Mouse (Mus musculus) megakaryocyte, embryonic 14.5 days (primary cell): Measurements from ENCODE around the gene Zfp689. TPM values are rescaled to one million over a fixed set of nuclear protein-coding genes. Genes with fewer than 3 reads are reported as not detected.
A peak's percentile ranks its signal among the peaks of the same experiment; 100 is the strongest.
"Not testable (repeated sequence)": the region's sequence is repeated elsewhere in the genome, so short reads cannot be mapped to it uniquely, and the experiment has no call there.

Experiments
- H3K27me3 ChIP-seq: replicated peaks from 2 replicates; pipeline ENCODE3; 2012; ENCODE audit warnings: inconsistent platforms
- H3K36me3 ChIP-seq: replicated peaks from 2 replicates; pipeline ENCODE3; 2012; ENCODE audit warnings: low read length, inconsistent platforms, mixed read lengths
- H3K4me1 ChIP-seq: 2 replicates; pipeline ENCODE4 v1.6.1; 2012; ENCODE audit warnings: inconsistent platforms
- H3K4me3 ChIP-seq: replicated peaks from 2 replicates; pipeline ENCODE3; 2012; ENCODE audit warnings: moderate library complexity, mild to moderate bottlenecking, inconsistent platforms
- H3K9me3 ChIP-seq: 2 replicates; pipeline ENCODE4 v1.6.1; 2012; ENCODE audit warnings: inconsistent platforms
- FLI1 ChIP-seq: IDR thresholded peaks from 2 replicates; pipeline ENCODE4 v1.6.1; 2012; ENCODE audit warnings: low read length, inconsistent platforms, mixed read lengths
- GATA1 ChIP-seq: IDR thresholded peaks from 3 replicates; pipeline ENCODE4 v1.6.1; 2012; ENCODE audit warnings: mixed read lengths, low read length, inconsistent platforms, borderline replicate concordance
- polyA plus RNA-seq: library from polyadenylated mRNA; stranded (reverse); fragments of >175 nt; gene quantifications from 2 replicates; pipeline ENCODE4 v1.2.3, GENCODE M21; 2012; ENCODE audit warnings: low replicate concordance; ENCODE audit not compliant: insufficient read depth

Zfp689 gene
- polyA plus RNA-seq, result 4.4 and 12.0 TPM in 2 replicates

DNA sequence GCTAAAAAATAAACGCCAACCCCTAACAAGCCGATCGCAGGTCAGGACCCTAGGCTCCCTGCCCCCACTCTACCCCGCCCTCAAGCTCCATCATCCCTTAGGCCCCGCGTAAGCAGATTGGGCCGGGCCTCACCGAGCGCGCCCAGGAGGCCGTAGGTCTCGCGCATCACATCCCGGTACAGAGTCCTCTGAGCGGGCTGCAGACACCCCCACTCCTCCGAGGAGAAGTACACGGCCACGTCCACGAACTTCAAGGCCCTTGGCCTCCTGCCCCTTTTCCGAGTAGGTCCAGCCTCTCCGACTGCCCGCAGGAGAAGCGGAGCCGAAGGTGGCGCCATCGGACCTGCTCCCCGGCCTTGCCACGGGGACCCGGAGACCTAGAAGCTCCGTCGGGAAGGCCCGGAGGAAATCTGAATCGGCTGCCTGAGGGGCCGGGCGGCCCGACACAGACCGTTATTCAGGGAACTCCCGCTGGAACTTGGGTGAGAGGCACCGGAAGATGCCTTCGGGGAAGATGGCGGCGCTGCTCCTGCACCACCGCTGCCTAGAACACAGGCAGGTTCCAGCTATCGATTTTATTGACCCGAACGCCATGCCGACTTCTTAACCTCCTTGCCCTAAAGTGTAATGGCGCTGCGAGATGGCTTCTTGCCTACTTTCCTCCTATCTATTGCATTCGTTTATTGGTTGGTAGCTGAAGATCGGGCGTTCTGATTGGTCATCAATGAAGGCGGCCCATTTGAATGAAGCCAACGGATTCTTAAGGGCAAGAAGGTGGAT is at the start of gene Zfp689:
Zfp689 (minus strand) TSS at position 638 of the 780 bp plus-strand sequence.
- Histone ChIP-seq H3K27me3 (no peaks in the 10 kb centered on the region), H3K4me1 (peaks cover 40% of the 10 kb centered on the region), H3K9me3 (no peaks in the 10 kb centered on the region), H3K4me3 (peak within 1 kb of the TSS; percentile 97), H3K36me3 (peaks cover 52% of the 10 kb centered on the region)
- TF ChIP-seq FLI1, result no peak; the same call in 1 of the 2 replicates
- TF ChIP-seq GATA1, result no peak

DNA sequence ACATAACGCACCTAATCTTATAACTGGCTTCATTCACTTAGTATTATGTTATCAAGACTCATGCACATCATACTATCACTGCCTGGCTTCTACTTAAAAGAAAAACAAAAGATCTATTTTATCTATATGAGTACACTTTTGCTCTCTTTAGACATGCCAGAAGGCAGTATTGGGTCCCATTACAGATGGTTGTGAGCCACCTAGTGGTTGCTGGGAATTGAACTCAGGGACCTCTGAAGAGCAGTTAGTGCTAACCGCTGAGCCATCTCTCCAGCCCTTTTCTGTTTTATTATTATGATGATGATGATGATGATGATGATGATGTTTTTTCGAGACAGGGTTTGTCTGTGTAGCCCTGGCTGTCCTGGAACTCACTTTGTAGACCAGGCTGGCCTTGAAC is 49.4 kb upstream of the Zfp689 start:
- H3K36me3 ChIP-seq, result peaks cover 68% of the 10 kb centered on the region
- H3K4me3 ChIP-seq, result no peak overlapping the region
- H3K9me3 ChIP-seq, result no peaks in the 10 kb centered on the region
- H3K4me1 ChIP-seq, result peaks cover 8% of the 10 kb centered on the region
- TF ChIP-seq FLI1 (no peak), GATA1 (no peak)
- no peaks in the 10 kb centered on the region for H3K27me3 ChIP-seq

- H3K9me3 ChIP-seq, result no peaks in the 10 kb centered on the region
- H3K4me3 ChIP-seq, result no peak overlapping the region
- H3K27me3 ChIP-seq, result no peaks in the 10 kb centered on the region
- peaks cover 68% of the 10 kb centered on the region for H3K36me3 ChIP-seq
- TF ChIP-seq GATA1, result no peak
- no peak for TF ChIP-seq FLI1
- H3K4me1 ChIP-seq, result peaks cover 8% of the 10 kb centered on the region
These were observed 48.4 kb upstream of the Zfp689 start for GRCm38 (mm10) chr7:127497382-127497781.

GRCm38 (mm10) chr7:127494648-127495047 is 45.7 kb upstream of the Zfp689 start:
- Histone ChIP-seq H3K4me1 (peaks cover 15% of the 10 kb centered on the region), H3K36me3 (peaks cover 76% of the 10 kb centered on the region), H3K27me3 (no peaks in the 10 kb centered on the region), H3K9me3 (no peaks in the 10 kb centered on the region), H3K4me3 (no peak overlapping the region)
- TF ChIP-seq FLI1 (no peak), GATA1 (no peak)

GRCm38 (mm10) chr7:127491846-127492245 is 42.9 kb upstream of the Zfp689 start:
- Histone ChIP-seq H3K4me1 (peaks cover 25% of the 10 kb centered on the region), H3K36me3 (peaks cover 91% of the 10 kb centered on the region)
- no peak for TF ChIP-seq GATA1
- TF ChIP-seq FLI1, result no peak

DNA sequence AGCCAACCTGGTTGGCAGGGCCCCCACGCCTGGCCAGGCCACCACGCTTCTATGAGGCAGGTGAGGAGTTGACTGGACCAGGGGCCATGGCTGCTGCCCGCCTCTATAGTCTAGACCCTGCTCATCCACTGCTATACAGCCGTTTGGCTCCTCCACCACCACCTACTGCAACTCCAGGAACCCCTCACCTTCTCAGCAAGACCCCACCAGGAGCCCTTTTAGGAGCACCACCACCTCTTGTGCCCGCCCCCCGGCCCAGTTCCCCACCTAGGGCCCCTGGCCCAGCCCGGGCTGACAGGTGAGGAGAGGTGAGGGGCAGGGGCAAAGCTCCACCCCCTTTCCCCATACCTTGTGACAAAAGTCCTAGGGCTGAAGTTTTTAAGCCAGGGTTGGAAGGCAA is 41.0 kb upstream of the Zfp689 start:
- TF ChIP-seq FLI1 (no peak), GATA1 (no peak)
- peaks cover 98% of the 10 kb centered on the region for H3K36me3 ChIP-seq
- H3K4me1 ChIP-seq, result peaks cover 43% of the 10 kb centered on the region
- H3K4me3 ChIP-seq, result no peak overlapping the region
- no peaks in the 10 kb centered on the region for H3K27me3 ChIP-seq
- H3K9me3 ChIP-seq, result no peaks in the 10 kb centered on the region

More at GRCm38 (mm10) chr7:127491846-127492245, 42.9 kb upstream of the Zfp689 start:
- Histone ChIP-seq H3K27me3 (no peaks in the 10 kb centered on the region), H3K9me3 (no peaks in the 10 kb centered on the region), H3K4me3 (no peak overlapping the region)

DNA sequence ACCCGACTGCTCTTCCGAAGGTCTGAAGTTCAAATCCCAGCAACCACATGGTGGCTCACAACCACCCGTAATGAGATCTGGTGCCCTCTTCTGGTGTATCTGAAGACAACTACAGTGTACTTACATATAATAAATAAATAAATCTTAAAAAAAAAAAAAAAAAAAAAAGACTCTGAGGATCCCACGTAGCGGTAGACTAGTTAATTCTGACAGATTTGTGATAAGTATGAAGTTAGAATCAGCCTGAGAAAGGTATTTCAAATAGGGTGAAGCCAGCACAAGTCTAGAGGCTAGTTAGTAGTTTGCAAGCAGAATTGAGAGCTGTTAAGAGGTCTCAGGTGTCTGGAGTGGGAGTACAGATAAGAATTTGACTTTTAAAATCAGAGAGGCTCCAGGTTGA is 39.4 kb upstream of the Zfp689 start:
- Histone ChIP-seq H3K36me3 (peaks cover 98% of the 10 kb centered on the region), H3K4me1 (peaks cover 59% of the 10 kb centered on the region)
- not testable (repeated sequence) for H3K4me3 ChIP-seq, H3K9me3 ChIP-seq, H3K27me3 ChIP-seq

- Histone ChIP-seq H3K9me3 (no peaks in the 10 kb centered on the region), H3K4me3 (no peak overlapping the region), H3K36me3 (peaks cover 98% of the 10 kb centered on the region), H3K4me1 (peaks cover 88% of the 10 kb centered on the region), H3K27me3 (no peaks in the 10 kb centered on the region)
- TF ChIP-seq FLI1 (no peak), GATA1 (no peak)
These were observed 36.5 kb upstream of the Zfp689 start for GRCm38 (mm10) chr7:127485416-127485815.

DNA sequence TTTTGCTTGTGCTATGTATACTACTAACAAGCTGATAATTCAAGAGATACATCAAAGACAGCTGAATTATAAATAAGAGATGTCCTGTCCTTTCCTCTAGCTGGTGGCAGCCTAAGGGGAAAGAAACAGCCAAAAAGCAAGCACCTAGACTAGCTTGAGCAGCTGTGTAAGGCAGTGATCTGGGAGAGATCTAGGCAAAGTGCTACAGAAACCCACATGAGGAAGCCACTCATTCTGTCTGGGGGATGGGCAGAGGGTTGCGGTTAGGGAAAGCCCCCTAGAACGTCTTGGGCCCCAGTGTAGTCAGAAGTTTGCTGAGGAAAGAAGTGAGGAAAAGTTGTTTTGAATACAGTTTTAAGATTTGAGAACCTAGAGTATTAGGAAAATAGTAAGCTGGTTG is 31.4 kb upstream of the Zfp689 start:
- Histone ChIP-seq H3K4me1 (peaks cover 76% of the 10 kb centered on the region), H3K4me3 (peak overlapping the region; percentile 97), H3K27me3 (no peaks in the 10 kb centered on the region), H3K36me3 (peaks cover 75% of the 10 kb centered on the region), H3K9me3 (no peaks in the 10 kb centered on the region)
- TF ChIP-seq GATA1, result no peak
- TF ChIP-seq FLI1, result no peak

- H3K36me3 ChIP-seq, result peaks cover 75% of the 10 kb centered on the region
- peak overlapping the region; percentile 97 for H3K4me3 ChIP-seq
- no peaks in the 10 kb centered on the region for H3K9me3 ChIP-seq
- no peaks in the 10 kb centered on the region for H3K27me3 ChIP-seq
- peaks cover 76% of the 10 kb centered on the region for H3K4me1 ChIP-seq
- TF ChIP-seq FLI1, result no peak
These were observed 30.6 kb upstream of the Zfp689 start for GRCm38 (mm10) chr7:127479318-127480225.
